Mouse (Mus musculus) forebrain, embryonic 10.5 days (tissue): ENCODE data around the gene Palb2. TPM values are rescaled to one million over a fixed set of nuclear protein-coding genes. Genes with fewer than 3 reads are reported as not detected.
"Not testable (repeated sequence)": the region's sequence is repeated elsewhere in the genome, so short reads cannot be mapped to it uniquely, and the experiment has no call there.

Source experiments
- DNase-seq: peaks from one replicate; pipeline ENCODE4 v3.0.0-alpha.2; 2017; ENCODE audit warnings: low spot score; ENCODE audit errors: extremely low spot score
- H3K27ac ChIP-seq: fragments of 300-500 bp; sonication (generic); 2 replicates; pipeline ENCODE4 v1.5.1; 2016; ENCODE audit warnings: mild to moderate bottlenecking
- H3K27me3 ChIP-seq: fragments of 300-500 bp; sonication (generic); 2 replicates; pipeline ENCODE4 v1.6.1; 2016; ENCODE audit warnings: mild to moderate bottlenecking; ENCODE audit not compliant: poor library complexity, severe bottlenecking
- H3K36me3 ChIP-seq: fragments of 300-500 bp; sonication (generic); replicated peaks from 2 replicates; pipeline ENCODE4 v1.6.1; 2016; ENCODE audit warnings: mild to moderate bottlenecking, moderate library complexity
- H3K4me1 ChIP-seq: fragments of 300-500 bp; sonication (generic); 2 replicates; pipeline ENCODE4 v1.6.1; 2016
- H3K4me3 ChIP-seq: fragments of 300-500 bp; sonication (generic); 2 replicates; pipeline ENCODE4 v1.5.1; 2016; ENCODE audit warnings: mild to moderate bottlenecking, moderate library complexity
- H3K9me3 ChIP-seq: fragments of 300-500 bp; sonication (generic); 2 replicates; pipeline ENCODE4 v1.6.1; 2016; ENCODE audit warnings: mild to moderate bottlenecking, moderate library complexity
- WGBS: fragments of 180-500 bp; shearing (Covaris S2); methylation state at CpG from one replicate; pipeline ENCODE4 v1.1.7; 2016; 5-methylcytosine and 5-hydroxymethylcytosine counted together
- polyA plus RNA-seq: library from polyadenylated mRNA; unstranded; fragments of >200 nt; fragmentation: Nextera tagmentation; extraction: Ambion mirVana; gene quantifications from 2 replicates; pipeline ENCODE4 v1.2.1, GENCODE M21; 2016

Palb2 gene
- polyA plus RNA-seq, 1 experiment from 2014 or later: 30.0 TPM

DNA sequence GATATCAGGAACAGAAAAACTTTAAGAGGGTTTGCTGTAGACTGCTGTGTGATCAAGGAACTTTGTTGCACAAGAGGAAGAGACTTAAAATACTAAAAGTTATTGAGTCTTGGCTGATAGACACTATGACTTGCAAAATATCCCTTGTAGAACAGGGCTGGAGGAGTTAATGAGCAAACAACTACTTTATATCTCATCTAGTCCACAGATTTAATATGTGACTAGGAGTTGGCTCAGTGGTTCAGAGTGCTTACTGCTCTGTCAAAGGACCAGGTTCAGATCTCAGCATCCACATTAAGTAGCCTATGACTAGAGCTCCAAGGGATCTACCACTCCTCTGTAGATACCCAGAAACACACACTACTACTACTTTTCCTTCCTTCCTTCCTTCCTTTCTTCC is 4.3 kb upstream of the Palb2 start:
- H3K27me3 ChIP-seq: no peaks in the 10 kb centered on the region
- no peaks in the 10 kb centered on the region for H3K9me3 ChIP-seq
- no peak overlapping the region for H3K4me3 ChIP-seq
- peaks cover 78% of the 10 kb centered on the region for H3K36me3 ChIP-seq
- H3K27ac ChIP-seq: no peak overlapping the region
- H3K4me1 ChIP-seq: peaks cover 9% of the 10 kb centered on the region
- no peak for DNase-seq

- no peak overlapping the region for H3K27ac ChIP-seq
- no peak overlapping the region for H3K4me3 ChIP-seq
- DNase-seq: no peak
- no peaks in the 10 kb centered on the region for H3K9me3 ChIP-seq
- H3K36me3 ChIP-seq: peaks cover 58% of the 10 kb centered on the region
- 75% methylated on average over 10 of the region's 10 CpGs for WGBS
- H3K4me1 ChIP-seq: peaks cover 20% of the 10 kb centered on the region
- no peaks in the 10 kb centered on the region for H3K27me3 ChIP-seq
These were observed 2.3 kb upstream of the Palb2 start for GRCm38 (mm10) chr7:122135070-122135469.

GRCm38 (mm10) chr7:122133338-122133625 is 497 bp upstream of the Palb2 start:
- H3K4me3 ChIP-seq: peak overlapping the region; percentile 93
- H3K27ac ChIP-seq: peak overlapping the region; percentile 93
- DNase-seq: no peak
- no peaks in the 10 kb centered on the region for H3K9me3 ChIP-seq
- WGBS: 22% methylated on average over 8 of the region's 8 CpGs
- no peaks in the 10 kb centered on the region for H3K27me3 ChIP-seq
- H3K4me1 ChIP-seq: peaks cover 20% of the 10 kb centered on the region
- H3K36me3 ChIP-seq: peaks cover 57% of the 10 kb centered on the region

DNA sequence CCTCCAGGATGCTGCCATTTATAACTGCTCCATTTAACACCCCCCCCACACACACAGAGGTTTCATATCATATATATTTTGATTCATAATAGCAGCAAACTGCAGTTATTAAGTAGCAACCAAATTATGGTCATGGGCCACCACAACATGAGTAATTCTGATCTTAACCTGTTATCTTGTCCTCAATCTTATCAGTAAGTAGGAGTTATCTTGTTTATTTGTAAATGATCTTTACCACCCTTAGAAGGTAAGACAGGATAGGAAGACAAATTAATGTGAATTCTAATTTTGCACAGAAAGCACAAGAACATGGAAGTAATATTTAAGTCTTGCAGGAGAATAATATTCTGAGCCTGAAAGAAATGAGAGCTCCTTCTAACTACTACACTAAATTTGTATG is 951 bp downstream of the Palb2 start:
- H3K4me3 ChIP-seq: peak overlapping the region; percentile 93
- no peak for DNase-seq
- peaks cover 57% of the 10 kb centered on the region for H3K36me3 ChIP-seq

DNA sequence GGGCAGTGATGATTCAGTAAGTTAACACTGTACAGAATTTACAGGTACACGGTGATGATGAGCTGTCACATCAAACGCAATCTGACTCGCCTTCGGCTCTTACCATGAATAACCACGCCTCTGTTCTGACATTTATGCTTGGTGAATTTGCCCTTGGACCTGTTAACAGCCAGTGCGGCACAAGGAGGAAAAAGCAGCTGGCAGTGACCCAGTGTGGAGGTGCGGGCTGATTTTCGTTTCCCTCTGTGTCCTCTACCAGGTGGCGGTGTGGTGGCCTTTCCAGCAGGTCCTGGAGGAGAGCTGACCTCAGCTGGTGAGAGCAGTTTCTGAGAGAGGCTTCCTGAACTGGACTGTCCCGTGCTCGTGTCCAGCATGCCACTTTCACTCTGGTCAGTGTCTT is 5.8 kb downstream of the Palb2 start:
- Histone ChIP-seq H3K27ac (no peak overlapping the region), H3K4me1 (peaks cover 10% of the 10 kb centered on the region), H3K36me3 (peaks cover 79% of the 10 kb centered on the region), H3K27me3 (no peaks in the 10 kb centered on the region), H3K9me3 (no peaks in the 10 kb centered on the region), H3K4me3 (no peak overlapping the region)
- WGBS: 95% methylated on average over 11 of the region's 11 CpGs
- no peak for DNase-seq

More for the DNA sequence above, 951 bp downstream of the Palb2 start:
- H3K27me3 ChIP-seq: no peaks in the 10 kb centered on the region
- peak overlapping the region; percentile 93; the same call in 1 of the 2 replicates for H3K27ac ChIP-seq
- peaks cover 20% of the 10 kb centered on the region for H3K4me1 ChIP-seq
- no peaks in the 10 kb centered on the region for H3K9me3 ChIP-seq

GRCm38 (mm10) chr7:122125636-122126035 is 7.1 kb downstream of the Palb2 start:
- WGBS: 80% methylated on average over 8 of the region's 8 CpGs
- Histone ChIP-seq H3K4me1 (no peaks in the 10 kb centered on the region), H3K27me3 (no peaks in the 10 kb centered on the region), H3K4me3 (no peak overlapping the region), H3K36me3 (peaks cover 92% of the 10 kb centered on the region), H3K9me3 (no peaks in the 10 kb centered on the region), H3K27ac (no peak overlapping the region)
- no peak for DNase-seq

DNA sequence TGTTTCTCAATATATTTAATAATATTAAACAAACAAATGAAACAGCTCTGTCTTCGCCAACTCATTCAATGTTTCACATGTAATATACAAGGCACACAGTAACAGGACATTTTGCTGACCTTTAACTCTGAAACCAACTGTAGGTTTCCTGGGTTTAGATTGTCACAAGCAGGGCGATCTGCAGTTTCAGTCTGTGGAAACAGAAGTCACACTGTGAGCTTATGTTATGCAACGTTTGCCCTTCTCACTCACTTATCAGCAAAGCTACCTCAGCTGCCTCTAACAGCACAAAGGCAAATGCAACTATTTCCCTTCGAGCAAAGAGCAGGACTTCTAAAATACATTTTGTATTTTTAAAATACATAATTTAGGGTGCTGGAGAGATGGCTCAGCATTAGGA is 9.3 kb downstream of the Palb2 start:
- no peak overlapping the region for H3K27ac ChIP-seq
- H3K4me1 ChIP-seq: no peaks in the 10 kb centered on the region
- 85% methylated on average over 4 of the region's 4 CpGs for WGBS
- DNase-seq: no peak
- no peak overlapping the region for H3K4me3 ChIP-seq
- no peaks in the 10 kb centered on the region for H3K9me3 ChIP-seq
- H3K27me3 ChIP-seq: no peaks in the 10 kb centered on the region
- peaks cover 95% of the 10 kb centered on the region for H3K36me3 ChIP-seq

DNA sequence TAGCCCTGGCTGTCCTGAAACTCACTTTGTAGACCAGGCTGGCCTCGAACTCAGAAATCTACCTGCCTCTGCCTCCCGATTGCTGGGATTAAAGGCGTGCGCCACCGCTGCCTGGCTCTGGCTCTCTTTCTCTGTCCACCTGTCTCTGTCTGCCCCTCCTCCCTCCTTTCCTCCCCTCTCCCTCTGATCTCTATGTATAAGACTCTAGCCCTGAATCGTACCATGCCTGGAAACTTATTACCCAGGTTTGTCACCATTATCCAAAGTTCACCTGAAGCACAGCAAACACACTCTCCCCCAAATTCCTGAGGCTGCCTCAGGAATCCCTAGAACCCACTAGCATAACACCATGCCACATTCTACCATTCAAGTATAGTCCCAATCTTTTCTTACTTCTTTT is 24.6 kb downstream of the Palb2 start:
- no peaks in the 10 kb centered on the region for H3K27me3 ChIP-seq
- H3K36me3 ChIP-seq: peaks cover 65% of the 10 kb centered on the region
- 96% methylated on average over 6 of the region's 6 CpGs for WGBS

DNA sequence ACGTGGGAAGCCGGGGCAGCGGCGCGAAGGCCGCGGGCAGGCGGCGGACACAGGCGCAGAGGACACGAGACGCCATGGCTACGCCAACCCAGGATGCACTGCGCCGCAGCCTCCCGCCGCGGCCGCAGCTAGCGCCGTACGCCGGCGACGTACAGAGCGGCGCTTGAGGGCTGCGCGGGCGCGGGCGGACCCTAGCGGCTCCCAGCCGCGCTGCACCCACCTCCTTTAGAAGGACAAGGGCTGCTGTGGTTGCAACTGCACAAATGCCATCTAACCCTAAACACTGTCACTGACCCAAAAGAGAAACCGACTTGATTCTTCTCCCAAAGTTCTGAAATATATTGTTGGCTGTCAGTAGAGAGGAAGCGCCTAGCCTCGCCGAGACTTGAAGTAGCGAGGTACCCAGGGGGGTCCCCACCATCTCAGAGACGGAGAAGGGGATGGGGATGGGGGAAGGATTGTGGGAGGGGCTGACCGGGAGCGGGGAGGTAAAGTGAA is 31.0 kb downstream of the Palb2 start, which contains the start of gene Ndufab1:
Gene Ndufab1, minus strand, starts transcription at position 140 of the 498 bp plus-strand sequence.
- Histone ChIP-seq H3K4me1 (peaks cover 20% of the 10 kb centered on the region), H3K27me3 (no peaks in the 10 kb centered on the region), H3K36me3 (peaks cover 36% of the 10 kb centered on the region), H3K9me3 (no peaks in the 10 kb centered on the region), H3K4me3 (peak within 1 kb of the TSS; percentile 75), H3K27ac (peak within 1 kb of the TSS; percentile 93)
- DNase-seq: peak; percentile 82
- WGBS: 0% methylated on average over 43 of the region's 43 CpGs

More for the DNA sequence above, 24.6 kb downstream of the Palb2 start:
- Histone ChIP-seq H3K9me3 (no peaks in the 10 kb centered on the region), H3K27ac (no peak overlapping the region), H3K4me1 (no peaks in the 10 kb centered on the region), H3K4me3 (no peak overlapping the region)
- DNase-seq: no peak

DNA sequence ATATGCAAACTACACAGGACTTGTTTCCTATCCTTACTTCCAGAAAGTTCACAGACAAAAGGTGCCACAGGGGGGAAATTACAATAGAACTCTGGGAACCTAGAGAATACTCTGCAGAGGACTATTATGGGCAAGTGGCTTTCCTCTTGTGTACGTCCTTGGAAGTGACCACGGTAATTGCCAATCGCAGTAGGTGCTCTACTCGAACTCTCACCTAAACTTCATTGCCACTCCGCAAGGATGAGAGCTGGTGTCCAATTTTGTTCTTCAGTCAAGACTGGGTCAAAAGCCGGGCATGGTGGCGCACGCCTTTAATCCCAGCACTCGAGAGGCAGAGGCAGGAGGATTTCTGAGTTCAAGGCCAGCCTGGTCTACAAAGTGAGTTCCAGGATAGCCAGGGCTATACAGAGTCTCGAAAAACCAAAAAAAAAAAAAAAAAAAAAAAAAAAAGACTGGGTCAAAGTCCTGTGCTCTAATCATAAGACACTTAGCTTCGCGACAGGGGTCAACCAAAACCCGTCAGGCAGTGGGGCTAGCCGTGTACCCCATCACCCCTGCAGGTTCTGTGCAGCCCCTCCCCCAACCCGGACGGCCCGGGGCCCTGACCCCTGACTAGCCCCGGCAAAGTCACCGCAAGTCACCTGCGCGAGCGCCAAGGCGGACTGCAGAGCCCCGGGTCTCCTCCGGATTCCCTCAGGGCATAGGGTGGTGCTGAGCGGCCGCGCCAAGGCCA is 31.6 kb downstream of the Palb2 start:
- DNase-seq: peak; percentile 71
- H3K36me3 ChIP-seq: peaks cover 38% of the 10 kb centered on the region
- not testable (repeated sequence) for H3K27me3 ChIP-seq, H3K9me3 ChIP-seq
- H3K27ac ChIP-seq: peak overlapping the region; percentile 93
- H3K4me3 ChIP-seq: peak overlapping the region; percentile 75
- H3K4me1 ChIP-seq: peaks cover 20% of the 10 kb centered on the region
- 4% methylated on average over 28 of the region's 28 CpGs for WGBS

- no peaks in the 10 kb centered on the region for H3K9me3 ChIP-seq
- no peak overlapping the region for H3K4me3 ChIP-seq
- peak; percentile 27 for DNase-seq
- H3K4me1 ChIP-seq: peaks cover 20% of the 10 kb centered on the region
- no peaks in the 10 kb centered on the region for H3K27me3 ChIP-seq
- H3K27ac ChIP-seq: no peak overlapping the region
- WGBS: 73% methylated on average over 4 of the region's 4 CpGs
- H3K36me3 ChIP-seq: peaks cover 58% of the 10 kb centered on the region
These were observed 33.6 kb downstream of the Palb2 start for GRCm38 (mm10) chr7:122099222-122099621.

DNA sequence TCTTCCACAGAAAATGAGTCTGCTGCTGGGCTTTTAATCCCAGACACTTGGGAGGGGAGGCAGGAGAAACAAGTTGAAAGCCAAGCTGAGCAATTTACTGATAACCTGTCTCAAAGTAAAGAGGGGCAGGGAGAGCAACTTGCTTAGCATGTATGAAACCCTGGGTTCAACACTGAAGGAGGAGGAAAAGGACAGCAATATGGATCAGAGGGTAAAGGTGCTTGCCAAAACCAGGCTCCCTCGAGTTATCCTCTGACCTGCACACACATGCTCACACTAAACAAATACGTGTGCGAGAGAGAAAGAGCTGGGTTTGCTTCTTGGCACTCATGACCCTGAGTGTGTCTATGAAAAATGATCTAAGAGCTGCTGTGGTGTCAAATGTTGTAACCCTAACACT is 34.8 kb downstream of the Palb2 start:
- Histone ChIP-seq H3K4me1 (peaks cover 20% of the 10 kb centered on the region), H3K4me3 (no peak overlapping the region), H3K36me3 (peaks cover 70% of the 10 kb centered on the region), H3K9me3 (no peaks in the 10 kb centered on the region), H3K27me3 (no peaks in the 10 kb centered on the region), H3K27ac (no peak overlapping the region)
- DNase-seq: no peak
- 93% methylated on average over 3 of the region's 3 CpGs for WGBS

- 93% methylated on average over 2 of the region's 2 CpGs for WGBS
- no peaks in the 10 kb centered on the region for H3K4me1 ChIP-seq
- no peak overlapping the region for H3K27ac ChIP-seq
- H3K9me3 ChIP-seq: no peaks in the 10 kb centered on the region
- H3K27me3 ChIP-seq: no peaks in the 10 kb centered on the region
- H3K36me3 ChIP-seq: peaks cover 98% of the 10 kb centered on the region
- H3K4me3 ChIP-seq: no peak overlapping the region
- no peak for DNase-seq
These were observed 38.0 kb downstream of the Palb2 start for GRCm38 (mm10) chr7:122094564-122095330.
